Mouse (Mus musculus): Measurements from ENCODE around the gene Cmpk2.

GRCm38 (mm10) chr12:26501042-26501441 is 32.0 kb downstream of the Cmpk2 start:
- no peak for TF ChIP-seq CTCF (IDR thresholded peaks at IDR 0.05; ENCODE audit: low read depth, low read length)
- no peak for TF ChIP-seq POLR2A (IDR thresholded peaks at IDR 0.05; ENCODE audit: extremely low read depth, insufficient read depth, low read length)
